Mouse (Mus musculus): ENCODE data around the gene Gm18336. TPM values are rescaled to one million over a fixed set of nuclear protein-coding genes. Genes with fewer than 3 reads are reported as not detected.
"Not testable (repeated sequence)": the region's sequence is repeated elsewhere in the genome, so short reads cannot be mapped to it uniquely, and the experiment has no call there.

Gm18336 gene
- polyA plus RNA-seq (2015; fragmentation: Nextera tagmentation; extraction: Ambion mirVana), result not detected in 2 replicates

DNA sequence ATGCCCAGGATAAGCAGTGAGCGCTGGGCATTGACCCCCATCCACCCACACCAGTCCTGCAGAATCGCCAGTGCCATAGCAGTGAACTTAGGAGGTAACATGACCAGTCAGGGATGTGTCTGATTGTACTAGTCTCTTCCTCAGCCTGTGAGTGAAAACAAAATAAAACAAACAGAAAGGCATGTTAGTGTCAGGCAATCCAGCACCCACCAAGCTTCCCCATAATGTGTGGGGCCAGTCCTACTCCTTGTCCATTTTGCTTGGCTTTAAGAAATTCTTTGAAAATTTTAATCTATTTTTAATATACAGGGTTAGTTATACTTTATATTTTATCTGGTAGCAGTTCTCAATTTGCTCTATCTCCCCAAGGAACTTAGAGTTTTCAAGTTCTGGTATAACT is at the start of gene Gm18336:
Gene Gm18336, minus strand, starts transcription at position 101 of the 400 bp plus-strand sequence.
- not testable (repeated sequence) for H3K4me1 ChIP-seq (replicated peaks; ENCODE audit: insufficient read depth, low read length); ATAC-seq (replicated peaks; ENCODE audit: low FRiP score, low read depth); H3K9me3 ChIP-seq (replicated peaks; ENCODE audit: low read length); DNase-seq (ENCODE audit: low spot score); H3K27me3 ChIP-seq (ENCODE audit: insufficient read depth, low read length); H3K27ac ChIP-seq; H3K9ac ChIP-seq (ENCODE audit: low read depth, low read length); H3K4me3 ChIP-seq (replicated peaks; ENCODE audit: low read depth, low read length); H3K36me3 ChIP-seq (ENCODE audit: insufficient read depth, low read length); H3K4me2 ChIP-seq (ENCODE audit: low read length)
- 52% methylated on average over 2 of the region's 2 CpGs for WGBS

DNA sequence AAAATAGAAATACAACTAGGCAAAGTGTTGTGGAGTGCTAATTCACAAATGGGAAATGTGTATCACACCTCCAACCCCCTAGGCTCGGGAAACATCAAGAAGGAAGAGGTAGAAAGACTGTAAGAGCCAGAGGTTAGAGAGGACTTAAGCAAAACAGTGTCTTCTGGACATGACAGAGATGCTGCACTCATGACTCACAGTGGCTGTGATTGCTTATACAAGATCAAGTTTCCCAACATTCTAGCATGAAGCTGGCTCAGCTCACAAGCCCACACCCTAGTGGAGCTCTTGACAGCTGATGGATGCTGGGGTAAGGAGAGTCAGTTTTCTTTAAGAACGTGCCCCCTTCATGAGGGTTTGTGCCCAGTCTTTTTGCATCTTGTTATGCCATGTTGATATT is 42.9 kb upstream of the Gm18336 start:
- Histone ChIP-seq H3K4me2 (ENCODE audit: low read length) (no peak overlapping the region), H3K9me3 (replicated peaks; ENCODE audit: low read length) (no peaks in the 10 kb centered on the region), H3K9ac (ENCODE audit: low read depth, low read length) (no peak overlapping the region), H3K4me1 (replicated peaks; ENCODE audit: insufficient read depth, low read length) (no peaks in the 10 kb centered on the region), H3K36me3 (ENCODE audit: insufficient read depth, low read length) (no peaks in the 10 kb centered on the region), H3K4me3 (replicated peaks; ENCODE audit: low read depth, low read length) (no peak overlapping the region), H3K27ac (no peak overlapping the region), H3K27me3 (ENCODE audit: insufficient read depth, low read length) (no peaks in the 10 kb centered on the region)
- TF ChIP-seq CTCF (IDR thresholded peaks at IDR 0.05; ENCODE audit: low read depth), result no peak
- no peak for ATAC-seq (replicated peaks; ENCODE audit: low FRiP score, low read depth)
- DNase-seq (ENCODE audit: low spot score), result peak; percentile 2
- WGBS, result 42% methylated on average over 2 of the region's 2 CpGs

DNA sequence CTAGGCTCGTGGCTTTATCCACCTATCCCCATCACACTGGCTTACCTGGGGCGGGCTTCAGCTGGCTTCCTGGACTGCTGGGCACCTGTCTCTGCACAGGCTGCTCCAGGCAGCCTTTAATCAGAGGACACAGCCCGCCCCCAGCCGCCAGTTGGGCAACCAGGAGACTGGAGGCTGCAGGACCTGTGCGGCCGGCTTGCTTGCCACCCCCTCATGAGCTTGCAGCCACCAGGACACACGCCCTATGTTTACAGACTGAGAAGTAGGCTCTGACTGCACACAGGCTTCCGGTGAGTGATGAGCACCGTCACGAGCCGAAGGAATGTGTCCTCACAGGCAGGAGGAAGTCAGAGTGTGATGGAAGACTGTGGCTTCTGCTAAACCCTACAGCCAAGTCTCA is 36.7 kb upstream of the Gm18336 start, which contains the start of gene Trex2:
Gene Trex2, minus strand, starts transcription at position 93 of the 400 bp plus-strand sequence.
- no peak for ATAC-seq (replicated peaks; ENCODE audit: low FRiP score, low read depth)

DNA sequence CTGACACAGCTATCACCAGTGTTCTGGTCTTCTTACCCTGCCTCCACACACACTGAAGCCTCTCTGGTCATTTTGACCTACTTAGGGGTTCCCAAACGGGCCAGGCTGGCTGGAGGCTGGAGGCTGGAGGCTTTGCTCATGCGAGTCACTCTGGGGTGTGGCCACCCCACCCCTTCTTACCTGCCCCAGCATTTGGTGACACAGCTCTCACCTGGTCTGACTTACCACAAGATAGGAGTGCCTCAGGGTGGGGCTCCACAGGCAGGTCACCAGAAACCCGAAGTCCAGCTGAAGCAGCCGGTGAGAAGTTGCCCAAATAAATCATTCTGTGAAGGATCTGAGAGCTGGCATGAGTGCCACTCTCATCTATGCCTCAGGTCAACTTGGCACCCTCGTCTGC is 34.3 kb upstream of the Gm18336 start:
- Histone ChIP-seq H3K9me3 (replicated peaks; ENCODE audit: low read length) (no peaks in the 10 kb centered on the region), H3K4me1 (replicated peaks; ENCODE audit: insufficient read depth, low read length) (no peaks in the 10 kb centered on the region), H3K9ac (ENCODE audit: low read depth, low read length) (no peak overlapping the region), H3K4me2 (ENCODE audit: low read length) (no peak overlapping the region), H3K27me3 (ENCODE audit: insufficient read depth, low read length) (no peaks in the 10 kb centered on the region), H3K4me3 (replicated peaks; ENCODE audit: low read depth, low read length) (no peak overlapping the region), H3K27ac (no peak overlapping the region), H3K36me3 (ENCODE audit: insufficient read depth, low read length) (no peaks in the 10 kb centered on the region)
- DNase-seq (ENCODE audit: low spot score) (no peak), ATAC-seq (replicated peaks; ENCODE audit: low FRiP score, low read depth) (no peak)
- WGBS, result 68% methylated on average over 5 of the region's 5 CpGs
- TF ChIP-seq CTCF (IDR thresholded peaks at IDR 0.05; ENCODE audit: low read depth), result no peak

More for the DNA sequence above, 36.7 kb upstream of the Gm18336 start, which contains the start of gene Trex2:
- no peaks in the 10 kb centered on the region for H3K4me1 ChIP-seq (replicated peaks; ENCODE audit: insufficient read depth, low read length)
- no peak within 1 kb of the TSS for H3K4me2 ChIP-seq (ENCODE audit: low read length)
- H3K9ac ChIP-seq (ENCODE audit: low read depth, low read length), result no peak within 1 kb of the TSS
- WGBS, result 78% methylated on average over 11 of the region's 11 CpGs
- H3K9me3 ChIP-seq (replicated peaks; ENCODE audit: low read length), result no peaks in the 10 kb centered on the region
- H3K36me3 ChIP-seq (ENCODE audit: insufficient read depth, low read length), result no peaks in the 10 kb centered on the region
- no peaks in the 10 kb centered on the region for H3K27me3 ChIP-seq (ENCODE audit: insufficient read depth, low read length)
- no peak for DNase-seq (ENCODE audit: low spot score)
- TF ChIP-seq CTCF (IDR thresholded peaks at IDR 0.05; ENCODE audit: low read depth), result no peak
- no peak within 1 kb of the TSS for H3K4me3 ChIP-seq (replicated peaks; ENCODE audit: low read depth, low read length)
- H3K27ac ChIP-seq, result no peak within 1 kb of the TSS

DNA sequence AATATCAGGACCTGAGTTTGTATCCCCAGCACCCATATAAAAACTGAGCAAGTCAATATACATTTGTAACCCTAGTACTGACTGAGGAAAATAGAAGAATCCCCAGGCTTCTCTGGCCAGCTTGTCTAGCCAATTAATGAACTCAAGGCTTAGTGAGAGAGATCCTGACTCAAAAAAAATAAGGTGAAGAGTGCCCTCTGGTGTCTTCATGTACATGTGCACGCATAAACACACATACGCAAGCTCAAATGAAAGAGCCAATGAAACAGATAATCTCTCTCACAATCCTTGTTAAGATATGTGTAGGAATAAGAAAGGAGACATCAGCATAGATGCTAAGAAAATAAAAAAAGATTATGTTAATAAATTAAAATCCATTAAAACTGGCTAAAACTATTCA is 31.5 kb upstream of the Gm18336 start:
- Histone ChIP-seq H3K9ac (ENCODE audit: low read depth, low read length) (no peak overlapping the region), H3K4me3 (replicated peaks; ENCODE audit: low read depth, low read length) (no peak overlapping the region), H3K4me1 (replicated peaks; ENCODE audit: insufficient read depth, low read length) (no peaks in the 10 kb centered on the region), H3K27me3 (ENCODE audit: insufficient read depth, low read length) (no peaks in the 10 kb centered on the region), H3K4me2 (ENCODE audit: low read length) (no peak overlapping the region), H3K9me3 (replicated peaks; ENCODE audit: low read length) (no peaks in the 10 kb centered on the region), H3K27ac (no peak overlapping the region), H3K36me3 (ENCODE audit: insufficient read depth, low read length) (no peaks in the 10 kb centered on the region)
- peak; percentile 18 for DNase-seq (ENCODE audit: low spot score)
- TF ChIP-seq CTCF (IDR thresholded peaks at IDR 0.05; ENCODE audit: low read depth), result peak; percentile 52
- 89% methylated on average over 2 of the region's 2 CpGs for WGBS
- ATAC-seq (replicated peaks; ENCODE audit: low FRiP score, low read depth), result no peak

DNA sequence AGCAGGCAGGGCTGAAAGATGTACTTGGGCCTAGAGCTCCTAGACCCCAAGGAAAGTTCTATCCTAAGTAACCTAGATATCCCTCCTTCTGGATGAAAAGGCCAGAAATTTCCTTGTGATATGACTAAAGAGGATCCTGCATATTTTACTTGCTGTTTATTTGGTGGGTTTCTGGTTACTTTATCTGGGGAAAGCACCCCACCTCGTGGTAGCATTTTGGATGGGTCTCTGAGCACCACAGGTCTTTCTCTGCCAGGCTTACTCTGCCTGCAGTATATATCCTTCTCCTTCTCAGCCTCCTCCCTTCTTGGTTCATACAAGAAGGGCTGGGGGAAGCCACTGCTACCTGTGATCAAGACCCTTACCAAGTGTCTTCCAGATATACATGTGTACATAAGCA is 14.2 kb upstream of the Gm18336 start:
- ATAC-seq (replicated peaks; ENCODE audit: low FRiP score, low read depth) (no peak), DNase-seq (ENCODE audit: low spot score) (peak; percentile 3)
- H3K4me1 ChIP-seq (replicated peaks; ENCODE audit: insufficient read depth, low read length), result no peaks in the 10 kb centered on the region
- H3K27ac ChIP-seq, result no peak overlapping the region
- H3K9me3 ChIP-seq (replicated peaks; ENCODE audit: low read length), result no peaks in the 10 kb centered on the region
- no peak overlapping the region for H3K9ac ChIP-seq (ENCODE audit: low read depth, low read length)
- 32% methylated on average over 1 of the region's 1 CpGs for WGBS
- TF ChIP-seq CTCF (IDR thresholded peaks at IDR 0.05; ENCODE audit: low read depth), result peak; percentile 36; the same call in 1 of the 2 replicates
- H3K36me3 ChIP-seq (ENCODE audit: insufficient read depth, low read length), result no peaks in the 10 kb centered on the region
- no peaks in the 10 kb centered on the region for H3K27me3 ChIP-seq (ENCODE audit: insufficient read depth, low read length)
- no peak overlapping the region for H3K4me2 ChIP-seq (ENCODE audit: low read length)
- no peak overlapping the region for H3K4me3 ChIP-seq (replicated peaks; ENCODE audit: low read depth, low read length)

DNA sequence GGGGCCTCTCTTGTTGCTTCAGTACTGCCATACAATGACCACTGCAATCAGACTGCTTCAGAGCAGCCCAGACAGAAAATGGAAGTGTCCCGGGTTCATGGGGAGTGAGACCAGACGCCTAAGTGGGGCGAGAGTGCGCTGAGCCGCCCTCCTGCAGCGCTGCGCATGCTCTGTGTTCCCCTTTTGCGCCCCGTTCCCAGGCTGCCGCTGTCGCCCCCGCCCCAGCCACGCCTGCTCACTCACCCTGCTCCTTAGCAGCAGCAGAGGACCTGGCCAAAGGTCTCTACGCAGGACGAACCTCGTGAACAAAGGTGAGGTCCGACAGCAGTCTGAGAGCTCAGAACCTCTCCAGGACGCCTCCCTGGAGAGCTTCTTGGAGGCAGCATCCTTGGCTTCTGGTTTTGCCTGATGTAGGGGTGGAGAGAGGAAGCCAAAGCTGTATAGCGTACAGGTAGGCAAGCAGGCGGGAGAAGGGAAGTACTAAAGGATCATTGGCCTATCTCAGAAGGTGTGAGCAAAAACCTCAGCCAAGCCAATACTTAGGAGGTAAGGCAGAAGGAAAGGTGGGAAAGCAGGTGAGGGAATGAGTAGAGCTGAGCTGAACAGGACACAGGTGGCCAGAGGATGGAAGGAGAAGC is 12.5 kb upstream of the Gm18336 start, which contains the start of gene Zfp92:
Gene Zfp92, plus strand, starts transcription at position 217 of the 638 bp plus-strand sequence.
- Histone ChIP-seq H3K4me1 (replicated peaks; ENCODE audit: insufficient read depth, low read length) (no peaks in the 10 kb centered on the region), H3K4me3 (replicated peaks; ENCODE audit: low read depth, low read length) (peak within 1 kb of the TSS; percentile 16), H3K36me3 (ENCODE audit: insufficient read depth, low read length) (no peaks in the 10 kb centered on the region), H3K27ac (no peak within 1 kb of the TSS), H3K9ac (ENCODE audit: low read depth, low read length) (no peak within 1 kb of the TSS), H3K27me3 (ENCODE audit: insufficient read depth, low read length) (no peaks in the 10 kb centered on the region), H3K4me2 (ENCODE audit: low read length) (peak within 1 kb of the TSS; percentile 52), H3K9me3 (replicated peaks; ENCODE audit: low read length) (no peaks in the 10 kb centered on the region)
- 28% methylated on average over 20 of the region's 20 CpGs for WGBS
- DNase-seq (ENCODE audit: low spot score) (peak; percentile 0), ATAC-seq (replicated peaks; ENCODE audit: low FRiP score, low read depth) (no peak)
- TF ChIP-seq CTCF (IDR thresholded peaks at IDR 0.05; ENCODE audit: low read depth), result no peak
